Mouse (Mus musculus) thymus, postnatal 10 days (tissue): ENCODE data around the gene Dnal1.
"Not testable (repeated sequence)": the region's sequence is repeated elsewhere in the genome, so short reads cannot be mapped to it uniquely, and the experiment has no call there.

Source experiments
- DNase-seq, 2 experiments: peaks; one replicate each; pipeline ENCODE4 v3.0.0; 2021; ENCODE audit warnings: low spot score in 2 of 2

Gene Dnal1

DNA sequence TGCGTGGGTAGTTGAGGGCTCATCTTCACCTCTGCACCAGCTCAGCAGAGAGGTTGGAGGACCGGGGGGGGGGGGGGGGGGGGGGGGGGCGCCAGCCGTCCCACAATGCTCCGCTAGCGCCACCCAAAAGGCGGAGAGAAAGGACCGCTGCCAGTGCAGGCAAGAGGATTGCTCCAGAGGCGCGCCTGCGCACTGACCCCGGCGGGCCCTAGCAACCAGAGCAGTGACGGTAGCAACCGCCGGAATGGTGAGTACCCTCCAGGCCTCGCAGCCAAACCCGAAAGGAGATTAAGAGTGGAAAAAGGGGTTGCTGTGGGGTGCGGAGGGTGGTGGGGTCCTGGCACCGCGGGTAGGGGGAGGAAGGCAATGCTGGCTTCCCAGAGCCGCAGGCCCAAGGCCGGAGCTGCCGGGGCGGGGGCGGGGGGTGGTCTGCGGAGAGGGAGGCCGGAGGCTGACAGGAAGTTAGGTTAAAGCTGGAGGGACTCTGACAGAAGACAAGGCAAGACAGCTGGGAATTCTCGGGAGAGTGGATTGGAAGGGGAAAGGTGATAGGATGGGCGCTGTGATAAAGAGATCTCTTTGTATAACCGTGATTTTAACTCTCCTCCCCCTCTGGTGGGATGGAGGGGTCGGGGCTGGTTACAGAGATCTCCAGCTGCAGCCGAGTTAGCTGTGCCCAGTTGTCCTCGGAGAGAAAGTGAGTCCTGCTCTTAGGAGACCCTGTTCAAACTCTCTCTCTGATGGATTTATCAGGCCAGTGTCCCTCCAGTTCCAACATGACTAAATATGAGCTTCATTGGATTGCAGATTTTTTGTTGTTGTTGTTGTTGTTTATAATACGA, at the start of gene Dnal1:
TSS of gene Dnal1 (plus strand) at position 214 of the 842 bp plus-strand sequence.
- peak; percentile 73 to 81 for DNase-seq

DNA sequence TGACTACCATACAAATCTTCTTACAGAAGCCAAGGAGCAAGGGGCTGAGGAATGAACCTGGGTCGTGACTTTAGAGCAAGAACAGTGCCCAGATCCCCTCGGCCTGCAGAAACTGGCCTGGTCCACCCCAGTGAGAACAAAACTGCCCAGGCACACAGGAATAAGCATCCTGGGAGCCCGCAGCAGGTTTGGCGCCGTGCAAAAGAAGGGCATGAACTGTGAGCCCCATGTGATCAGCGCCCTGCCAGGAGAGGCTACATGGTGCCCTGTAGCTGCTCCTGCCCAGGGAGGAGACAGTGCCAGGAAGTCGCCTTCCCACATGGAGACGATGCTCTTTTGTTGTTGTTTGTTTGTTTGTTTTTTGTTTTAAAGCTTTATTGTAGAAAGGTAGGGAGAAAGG, 49.5 kb upstream of the Dnal1 start:
- DNase-seq = no peak

DNA sequence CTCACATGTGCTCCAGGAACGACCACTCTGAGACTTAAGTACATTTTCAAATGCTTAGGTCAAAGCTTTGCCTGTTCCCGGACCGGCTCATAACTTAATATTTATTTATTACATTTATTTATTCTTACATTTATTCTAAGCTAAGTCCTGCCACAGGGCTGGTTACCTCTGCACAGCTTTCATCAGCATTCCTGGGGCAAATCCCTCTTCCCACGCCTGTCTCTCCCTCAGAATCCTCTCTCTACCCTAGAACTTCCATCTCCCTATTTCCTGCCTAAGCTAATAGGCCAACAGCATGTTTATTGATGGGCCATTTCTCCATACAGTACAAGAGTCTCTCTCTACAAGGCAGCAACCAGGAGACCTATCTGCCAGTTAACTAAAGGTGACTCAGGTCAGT, 46.4 kb upstream of the Dnal1 start:
- no peak for DNase-seq

DNA sequence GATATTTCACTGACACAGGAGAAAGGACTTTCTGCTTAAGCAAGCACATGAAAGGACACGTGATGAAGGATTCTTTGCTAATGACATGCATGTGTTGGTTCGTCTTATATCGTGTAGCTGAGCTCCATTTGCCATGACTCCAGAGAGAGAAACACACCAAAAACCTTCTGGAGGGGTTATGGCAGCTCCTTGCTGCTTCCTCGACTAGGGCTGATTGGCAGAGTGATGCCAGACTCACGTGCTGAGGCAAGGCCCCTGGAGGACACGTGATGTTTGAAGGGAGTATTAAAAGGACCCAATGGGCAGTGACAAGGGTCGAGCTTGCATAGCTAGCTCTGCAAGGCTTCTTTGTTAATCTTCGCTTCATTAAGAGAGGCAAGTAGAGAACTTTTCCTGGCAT, 45.9 kb upstream of the Dnal1 start:
- no peak for DNase-seq

GRCm38 (mm10) chr12:84068986-84069385, 45.2 kb upstream of the Dnal1 start, which contains the start of gene Acot5:
TSS of gene Acot5 (plus strand) at chr12:84069325.
- no peak for DNase-seq

- DNase-seq = peak in 1 of 2 experiments; percentile 12
These were observed 44.6 kb upstream of the Dnal1 start for GRCm38 (mm10) chr12:84069582-84069981.

- no peak for DNase-seq
These were observed 42.5 kb upstream of the Dnal1 start for GRCm38 (mm10) chr12:84071696-84072095.

GRCm38 (mm10) chr12:84077371-84077990, 36.7 kb upstream of the Dnal1 start:
- DNase-seq = no peak

GRCm38 (mm10) chr12:84083842-84084241, 30.3 kb upstream of the Dnal1 start:
- no peak for DNase-seq

DNA sequence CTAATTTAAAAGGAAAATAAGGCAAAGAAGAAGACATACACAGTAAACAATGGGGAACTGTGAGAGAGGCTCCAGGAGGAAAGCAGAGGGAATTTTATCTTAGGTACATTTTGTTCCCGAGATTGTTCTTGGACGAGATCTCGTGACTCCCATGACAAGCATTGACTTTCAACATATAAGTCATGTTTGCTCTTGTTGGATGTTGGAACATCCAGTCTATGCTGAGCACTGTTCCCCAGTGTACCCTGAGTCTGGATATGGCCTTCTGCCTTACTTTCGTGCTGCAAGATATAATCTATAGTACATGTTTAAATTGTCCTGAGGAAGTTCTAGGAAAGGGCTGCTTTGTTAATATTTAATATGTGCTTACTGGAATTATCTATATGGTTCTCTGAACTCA, 29.6 kb upstream of the Dnal1 start:
- DNase-seq = no peak

- not testable (repeated sequence) for DNase-seq
These were observed 19.5 kb upstream of the Dnal1 start for GRCm38 (mm10) chr12:84094666-84095065.

GRCm38 (mm10) chr12:84099605-84100004, 14.6 kb upstream of the Dnal1 start:
- no peak for DNase-seq

DNA sequence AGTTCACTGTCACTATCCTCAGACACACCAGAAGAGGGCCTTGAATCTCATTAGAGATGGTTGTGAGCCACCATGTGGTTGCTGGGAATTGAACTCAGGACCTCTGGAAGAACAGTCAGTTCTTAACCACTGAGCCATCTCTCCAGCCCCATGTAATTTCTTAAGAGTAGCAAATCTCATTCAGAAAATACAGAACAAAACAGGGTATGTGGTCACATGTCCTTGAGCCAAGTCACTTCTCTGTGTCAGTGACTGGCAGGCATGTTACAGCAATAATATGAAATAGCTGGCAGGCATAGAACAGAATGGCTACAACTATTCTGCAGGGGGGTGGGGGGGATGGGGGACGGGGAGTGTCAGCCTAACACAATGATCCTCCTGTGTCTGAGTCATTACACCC, 14.1 kb upstream of the Dnal1 start:
- DNase-seq = no peak

GRCm38 (mm10) chr12:84100604-84101492, 13.3 kb upstream of the Dnal1 start, which contains the start of gene Acot6:
TSS of gene Acot6 (plus strand) at chr12:84100654.
- DNase-seq = peak in 1 of 2 experiments; percentile 25

- no peak for DNase-seq
These were observed 12.7 kb upstream of the Dnal1 start for GRCm38 (mm10) chr12:84101493-84101845.

GRCm38 (mm10) chr12:84107012-84107411, 7.2 kb upstream of the Dnal1 start:
- no peak for DNase-seq

DNA sequence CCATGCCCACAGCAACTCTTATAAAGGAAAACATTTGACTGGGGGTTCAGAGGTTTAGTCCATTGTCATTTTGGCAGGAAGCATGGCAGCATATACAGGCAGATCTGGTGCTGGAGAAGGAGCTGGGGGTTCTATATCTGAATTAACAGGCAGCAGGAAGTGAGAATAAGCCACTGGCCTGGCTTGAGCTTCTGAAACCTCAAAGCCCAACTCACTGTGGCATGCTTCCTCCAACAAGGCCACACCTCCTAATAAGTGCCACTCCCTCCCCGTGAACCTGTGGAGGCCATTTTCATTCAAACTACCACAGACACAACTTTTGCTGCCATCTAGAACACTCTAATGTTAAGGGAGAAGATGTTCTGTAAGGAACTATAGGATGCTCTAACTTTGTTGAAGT, 6.5 kb upstream of the Dnal1 start:
- DNase-seq = no peak

GRCm38 (mm10) chr12:84109924-84110323, 4.2 kb upstream of the Dnal1 start:
- no peak for DNase-seq

DNA sequence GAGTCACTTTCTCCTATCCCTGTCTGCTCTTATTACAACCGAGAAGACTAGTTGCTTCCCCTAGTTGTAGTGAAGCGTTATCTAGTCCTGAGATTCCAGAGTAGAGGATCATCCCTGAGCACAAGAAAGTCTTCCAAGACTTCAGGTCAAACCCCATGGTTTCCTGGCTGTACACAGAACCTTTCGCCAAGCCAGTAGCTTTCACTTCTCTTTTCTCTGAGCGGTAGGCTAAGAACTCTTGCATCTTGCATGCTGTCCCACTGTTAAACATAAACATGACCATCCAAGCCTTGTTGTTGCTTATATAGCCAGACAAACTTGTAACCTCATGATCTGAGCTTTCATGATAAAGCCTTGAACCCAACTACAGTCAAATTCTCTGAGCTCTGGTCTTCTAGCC, 3.4 kb upstream of the Dnal1 start:
- no peak for DNase-seq

DNA sequence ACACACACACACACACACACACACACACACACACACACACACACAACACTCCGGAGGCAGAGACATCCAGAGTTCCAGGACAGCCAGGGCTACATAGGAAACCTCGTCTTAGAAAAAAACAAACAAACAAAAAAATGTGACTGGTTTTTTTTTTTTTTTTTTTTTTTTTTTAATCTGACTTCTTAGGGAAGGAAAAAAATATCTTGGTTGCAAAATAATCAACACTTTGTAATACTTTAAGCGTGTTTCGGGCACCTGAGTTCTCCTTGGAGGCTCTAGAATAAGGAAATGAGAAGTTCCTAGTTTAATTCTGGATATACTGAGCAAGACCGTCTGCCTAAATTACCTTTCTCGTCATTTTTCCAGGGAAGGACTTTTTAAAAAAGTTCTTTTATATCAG, 490 bp upstream of the Dnal1 start:
- DNase-seq = no peak

DNA sequence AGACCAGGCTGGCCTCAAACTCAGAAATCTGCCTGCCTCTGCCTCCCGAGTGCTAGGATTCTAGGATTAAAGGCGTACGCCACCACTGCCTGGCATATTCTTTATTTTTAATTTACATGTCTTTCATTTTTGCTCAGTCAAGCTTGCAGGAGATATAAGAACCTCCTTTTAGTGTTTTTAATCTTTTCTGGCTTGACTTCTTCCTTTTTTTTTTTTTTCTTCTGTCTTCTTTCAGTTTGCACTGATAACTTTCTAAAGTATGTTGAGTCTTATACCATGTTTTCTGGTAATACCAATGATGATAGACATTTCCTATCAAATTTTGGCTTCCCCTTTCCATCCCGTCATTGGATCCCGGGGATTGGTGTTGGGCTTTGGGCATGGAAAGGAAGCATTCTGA, 5.4 kb downstream of the Dnal1 start:
- no peak for DNase-seq

DNA sequence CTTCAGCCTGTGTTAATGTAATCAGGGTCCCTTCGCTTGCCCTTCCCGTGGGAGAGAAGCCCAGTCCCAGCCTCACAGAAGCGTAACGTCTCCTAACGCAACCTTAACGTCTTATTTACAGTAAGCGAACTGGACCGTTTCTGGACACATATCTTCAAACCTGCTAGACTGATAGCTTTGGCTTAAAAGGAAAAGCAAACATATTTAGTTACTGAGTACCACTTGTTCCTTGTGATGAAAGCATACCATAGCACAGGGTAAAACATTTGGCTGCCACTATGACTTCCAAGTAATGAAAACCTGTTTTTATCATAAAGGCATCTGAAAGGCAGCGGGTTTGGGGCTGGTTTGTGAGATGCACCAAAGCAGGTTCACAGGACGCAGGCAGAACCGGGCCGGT, 11.7 kb downstream of the Dnal1 start:
- DNase-seq = no peak
